Mouse (Mus musculus) spleen, adult 2 months (tissue): ENCODE results near the gene Bpifc. TPM values are rescaled to one million over a fixed set of nuclear protein-coding genes. Genes with fewer than 3 reads are reported as not detected.

Experiments
- DNase-seq, 2 experiments: peaks; one replicate each; pipeline versions ENCODE4 v3.0.0 to v3.0.0-alpha.2; 2012 to 2021; ENCODE audit warnings: low spot score in 2 of 2, low read depth in 1 of 2
- H3K27ac ChIP-seq: fragments of 200-500 bp; 2 replicates; pipeline ENCODE4 v1.5.1; 2012; ENCODE audit warnings: low read length, inconsistent platforms; ENCODE audit not compliant: insufficient read depth
- H3K27me3 ChIP-seq: fragments of 200-500 bp; 2 replicates; pipeline ENCODE4 v1.6.1; 2012; ENCODE audit warnings: mild to moderate bottlenecking, moderate library complexity, low read length, inconsistent platforms; ENCODE audit not compliant: control insufficient read depth, insufficient read depth
- H3K36me3 ChIP-seq: fragments of 200-500 bp; 2 replicates; pipeline ENCODE4 v1.6.1; 2012; ENCODE audit warnings: mild to moderate bottlenecking, low read length, inconsistent platforms; ENCODE audit not compliant: control insufficient read depth, insufficient read depth
- H3K4me1 ChIP-seq: fragments of 200-500 bp; 2 replicates; pipeline ENCODE4 v1.6.1; 2011; ENCODE audit warnings: inconsistent platforms; ENCODE audit not compliant: control insufficient read depth, insufficient read depth, insufficient read length
- H3K4me3 ChIP-seq: fragments of 200-500 bp; 2 replicates; pipeline ENCODE4 v1.5.1; 2011; ENCODE audit warnings: mild to moderate bottlenecking, inconsistent platforms; ENCODE audit not compliant: insufficient read depth, insufficient read length; ENCODE audit errors: extremely low read depth
- CTCF ChIP-seq: fragments of 200-500 bp; IDR thresholded peaks from 2 replicates; pipeline ENCODE4 v1.5.1; 2011; ENCODE audit warnings: mild to moderate bottlenecking, inconsistent platforms; ENCODE audit not compliant: insufficient read depth, insufficient read length, insufficient replicate concordance; ENCODE audit errors: extremely low read depth
- POLR2A ChIP-seq: fragments of 200-500 bp; IDR thresholded peaks from 2 replicates; pipeline ENCODE4 v1.6.1; 2011; ENCODE audit warnings: low read depth, low read length, inconsistent platforms
- WGBS: fragments of 180-500 bp; shearing (Covaris S2); methylation state at CpG from one replicate; pipeline ENCODE4 v1.1.7; 2018; 5-methylcytosine and 5-hydroxymethylcytosine counted together
- polyA plus RNA-seq: library from polyadenylated mRNA; depleted of rRNA; stranded (reverse); fragments of >200 nt; gene quantifications from 2 replicates; pipeline ENCODE4 v1.2.3, GENCODE M21; 2012; rRNA removed

The Bpifc gene
- polyA plus RNA-seq: not detected in 2 replicates

- H3K4me3 ChIP-seq: no peak within 1 kb of the TSS
- TF ChIP-seq CTCF (no peak), POLR2A (no peak)
- H3K27ac ChIP-seq: no peak within 1 kb of the TSS
- no peaks in the 10 kb centered on the region for H3K4me1 ChIP-seq
- no peaks in the 10 kb centered on the region for H3K27me3 ChIP-seq
- no peak for DNase-seq
- WGBS: 75% methylated on average over 2 of the region's 2 CpGs
- no peaks in the 10 kb centered on the region for H3K36me3 ChIP-seq
These were observed at the start of gene Bpifc for GRCm38 (mm10) chr10:86011781-86012180. Gene Bpifc, minus strand, starts transcription at chr10:86011895.

- no peak overlapping the region for H3K4me3 ChIP-seq
- no peaks in the 10 kb centered on the region for H3K27me3 ChIP-seq
- no peak overlapping the region for H3K27ac ChIP-seq
- H3K4me1 ChIP-seq: no peaks in the 10 kb centered on the region
- no peak for DNase-seq
- 90% methylated on average over 3 of the region's 3 CpGs for WGBS
- no peaks in the 10 kb centered on the region for H3K36me3 ChIP-seq
- TF ChIP-seq CTCF: no peak
- TF ChIP-seq POLR2A: no peak
These were observed 48.6 kb upstream of the Bpifc start for GRCm38 (mm10) chr10:86060267-86060666.

- 91% methylated on average over 2 of the region's 2 CpGs for WGBS
These were observed 46.0 kb upstream of the Bpifc start for GRCm38 (mm10) chr10:86057712-86058111.

GRCm38 (mm10) chr10:86057286-86057685 lies 45.6 kb upstream of the Bpifc start:
- no peak for DNase-seq
- TF ChIP-seq CTCF: no peak
- no peaks in the 10 kb centered on the region for H3K27me3 ChIP-seq
- WGBS: 93% methylated on average over 11 of the region's 11 CpGs
- no peak overlapping the region for H3K27ac ChIP-seq
- no peaks in the 10 kb centered on the region for H3K36me3 ChIP-seq
- H3K4me1 ChIP-seq: no peaks in the 10 kb centered on the region
- H3K4me3 ChIP-seq: no peak overlapping the region

More at GRCm38 (mm10) chr10:86057712-86058111, 46.0 kb upstream of the Bpifc start:
- Histone ChIP-seq H3K36me3 (no peaks in the 10 kb centered on the region), H3K27ac (no peak overlapping the region), H3K27me3 (no peaks in the 10 kb centered on the region), H3K4me3 (no peak overlapping the region), H3K4me1 (no peaks in the 10 kb centered on the region)
- no peak for TF ChIP-seq CTCF
- no peak for TF ChIP-seq POLR2A
- no peak for DNase-seq

GRCm38 (mm10) chr10:86056297-86056903 lies 44.7 kb upstream of the Bpifc start:
- Histone ChIP-seq H3K4me1 (no peaks in the 10 kb centered on the region), H3K27me3 (no peaks in the 10 kb centered on the region), H3K4me3 (no peak overlapping the region), H3K27ac (no peak overlapping the region), H3K36me3 (no peaks in the 10 kb centered on the region; the same call in 1 of the 2 replicates)
- DNase-seq: no peak
- TF ChIP-seq POLR2A: no peak
- no peak for TF ChIP-seq CTCF
- 93% methylated on average over 8 of the region's 8 CpGs for WGBS

GRCm38 (mm10) chr10:86052818-86053522 lies 41.3 kb upstream of the Bpifc start:
- DNase-seq: no peak
- Histone ChIP-seq H3K4me1 (no peaks in the 10 kb centered on the region), H3K27ac (no peak overlapping the region), H3K36me3 (peaks cover 11% of the 10 kb centered on the region), H3K4me3 (no peak overlapping the region), H3K27me3 (no peaks in the 10 kb centered on the region)
- WGBS: 60% methylated on average over 10 of the region's 10 CpGs
- TF ChIP-seq POLR2A (no peak), CTCF (no peak)

- H3K27me3 ChIP-seq: no peaks in the 10 kb centered on the region
- no peak overlapping the region for H3K27ac ChIP-seq
- no peak for DNase-seq
- peaks cover 18% of the 10 kb centered on the region for H3K36me3 ChIP-seq
- TF ChIP-seq POLR2A: no peak
- no peak for TF ChIP-seq CTCF
- H3K4me3 ChIP-seq: no peak overlapping the region
- no peaks in the 10 kb centered on the region for H3K4me1 ChIP-seq
- 91% methylated on average over 2 of the region's 2 CpGs for WGBS
These were observed 38.8 kb upstream of the Bpifc start for GRCm38 (mm10) chr10:86050522-86050921.
